Mouse (Mus musculus): ENCODE measurements around the gene Tox3.

The Tox3 gene

GRCm38 (mm10) chr8:90348178-90348925 lies at the start of gene Tox3:
Gene Tox3, minus strand, starts transcription at chr8:90348343.
- peak; percentile 53 for DNase-seq (ENCODE audit: low read depth, low spot score)

GRCm38 (mm10) chr8:90392643-90393042 lies 44.5 kb upstream of the Tox3 start:
- DNase-seq (ENCODE audit: low read depth, low spot score), result no peak

GRCm38 (mm10) chr8:90391483-90392074 lies 43.4 kb upstream of the Tox3 start:
- no peak for DNase-seq (ENCODE audit: low read depth, low spot score)

GRCm38 (mm10) chr8:90390827-90391226 lies 42.7 kb upstream of the Tox3 start:
- no peak for DNase-seq (ENCODE audit: low read depth, low spot score)

- no peak for DNase-seq (ENCODE audit: low read depth, low spot score)
Observed at GRCm38 (mm10) chr8:90379064-90379463, 30.9 kb upstream of the Tox3 start.

GRCm38 (mm10) chr8:90378036-90378435 lies 29.9 kb upstream of the Tox3 start:
- no peak for DNase-seq (ENCODE audit: low read depth, low spot score)

- DNase-seq (ENCODE audit: low read depth, low spot score), result no peak
Observed at GRCm38 (mm10) chr8:90371611-90372222, 23.6 kb upstream of the Tox3 start.

DNA sequence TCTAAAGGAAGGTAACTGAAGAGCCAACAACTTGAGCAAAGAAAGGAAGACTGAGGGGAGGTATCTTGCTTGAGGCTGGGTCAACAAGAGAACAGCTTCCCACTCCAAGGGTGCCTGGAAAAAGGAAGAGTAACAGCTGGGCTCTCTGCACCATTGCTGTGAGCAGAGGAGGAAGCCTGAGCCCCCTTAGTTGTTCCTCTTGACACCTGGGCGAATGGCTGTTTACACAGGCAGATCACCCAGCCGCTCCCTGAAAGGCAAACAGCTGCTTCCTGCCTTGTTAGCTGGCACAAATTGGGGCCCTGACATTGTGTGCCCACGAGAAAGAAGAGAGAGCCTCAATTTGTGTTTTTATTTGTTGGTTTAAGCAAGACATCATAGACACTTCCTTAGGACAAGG lies 21.7 kb upstream of the Tox3 start:
- no peak for DNase-seq (ENCODE audit: low read depth, low spot score)

DNA sequence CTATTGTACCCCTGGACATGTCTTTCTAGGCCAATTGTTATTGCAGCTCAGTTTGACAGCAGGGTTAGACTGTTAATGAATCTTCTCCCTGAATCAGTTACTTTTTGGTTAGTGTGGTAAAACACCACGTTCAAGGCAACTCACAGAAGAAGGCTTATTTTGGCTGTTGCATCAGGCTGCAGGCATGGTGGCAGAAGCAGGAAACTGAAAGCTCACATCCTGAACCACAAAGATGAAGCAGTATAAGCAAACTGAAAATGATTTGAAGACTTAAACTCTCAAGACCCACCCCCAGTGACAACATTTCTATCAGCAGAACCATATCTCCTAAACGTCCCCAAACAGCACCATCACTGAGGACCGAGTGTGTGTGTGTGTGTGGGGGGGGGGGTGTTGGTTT lies 8.6 kb upstream of the Tox3 start:
- DNase-seq (ENCODE audit: low read depth, low spot score), result no peak

GRCm38 (mm10) chr8:90354782-90355181 lies 6.6 kb upstream of the Tox3 start:
- no peak for DNase-seq (ENCODE audit: low read depth, low spot score)

- no peak for DNase-seq (ENCODE audit: low read depth, low spot score)
Observed at GRCm38 (mm10) chr8:90353960-90354540, 5.9 kb upstream of the Tox3 start.

DNA sequence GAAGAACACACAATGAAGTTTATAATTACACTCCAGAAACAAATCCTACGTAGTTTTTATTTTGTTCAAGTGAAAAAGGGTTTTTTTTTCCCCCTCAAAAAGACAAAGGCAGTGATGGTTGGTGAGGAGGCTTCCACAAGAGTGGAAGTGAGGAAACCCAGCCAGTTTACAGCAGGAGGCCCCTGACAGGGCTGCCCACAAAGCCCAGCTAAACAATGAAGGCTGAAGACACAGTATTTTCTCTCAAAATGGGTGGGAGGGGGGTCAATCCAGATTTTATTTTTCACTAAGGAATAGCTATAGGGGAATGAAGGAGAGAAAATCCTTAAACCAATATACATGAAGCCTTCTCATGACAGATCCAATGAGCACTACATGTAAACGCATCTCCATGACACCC lies 5.4 kb upstream of the Tox3 start:
- no peak for DNase-seq (ENCODE audit: low read depth, low spot score)

DNA sequence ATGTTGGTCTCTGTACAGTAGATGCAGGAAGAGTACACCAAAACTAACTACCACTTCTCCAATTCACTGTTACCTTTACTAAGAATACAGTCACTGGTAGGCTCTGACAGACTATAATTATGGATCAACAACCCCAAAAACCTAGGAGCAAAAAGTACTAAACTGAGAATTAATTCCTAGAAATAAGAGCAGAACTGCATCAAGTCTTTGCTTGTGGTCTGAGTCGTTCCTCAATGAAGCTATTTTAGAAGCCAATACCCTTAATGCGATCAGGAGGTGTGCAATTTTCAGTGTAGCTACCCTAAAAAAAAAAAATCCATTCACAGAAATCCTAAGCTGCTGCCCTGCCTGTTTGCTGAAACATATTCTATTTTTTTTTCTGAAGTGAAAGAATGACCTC lies 4.8 kb upstream of the Tox3 start:
- no peak for DNase-seq (ENCODE audit: low read depth, low spot score)

GRCm38 (mm10) chr8:90349709-90350562 lies 1.8 kb upstream of the Tox3 start:
- peak; percentile 47 for DNase-seq (ENCODE audit: low read depth, low spot score)

GRCm38 (mm10) chr8:90348926-90349683 lies 962 bp upstream of the Tox3 start:
- DNase-seq (ENCODE audit: low read depth, low spot score), result peak; percentile 46

DNA sequence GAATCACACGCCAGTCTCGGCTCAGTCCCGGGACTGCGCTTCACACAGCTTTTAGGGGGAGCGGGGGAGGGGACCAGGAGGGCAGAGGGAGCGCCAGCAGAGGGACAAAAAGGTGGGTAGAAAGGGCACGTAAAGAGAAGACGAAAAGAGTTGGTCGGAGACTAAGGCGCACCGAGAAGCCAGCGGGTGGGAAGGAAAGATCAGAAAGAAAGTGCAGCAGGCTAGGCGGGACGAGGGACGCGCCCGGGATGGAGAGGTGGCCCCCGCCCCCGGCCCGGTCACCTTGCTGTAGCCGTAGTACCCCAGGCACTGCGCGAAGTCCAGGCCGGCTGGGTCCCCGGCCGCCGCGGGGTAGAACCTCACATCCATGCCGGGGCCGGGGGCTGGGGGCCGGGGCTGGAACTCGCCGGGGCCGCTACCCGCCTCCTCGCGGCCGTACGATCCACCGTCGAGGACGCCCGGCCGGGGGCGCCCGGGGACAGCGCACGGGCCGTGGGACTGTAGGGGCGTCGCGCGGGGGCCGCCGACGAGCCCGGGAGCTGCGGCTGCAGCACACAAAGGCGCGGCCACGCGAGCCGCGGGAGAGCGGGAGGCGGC lies 464 bp downstream of the Tox3 start:
- DNase-seq (ENCODE audit: low read depth, low spot score), result peak; percentile 35

GRCm38 (mm10) chr8:90346880-90347535 lies 1.1 kb downstream of the Tox3 start:
- peak; percentile 6 for DNase-seq (ENCODE audit: low read depth, low spot score)

DNA sequence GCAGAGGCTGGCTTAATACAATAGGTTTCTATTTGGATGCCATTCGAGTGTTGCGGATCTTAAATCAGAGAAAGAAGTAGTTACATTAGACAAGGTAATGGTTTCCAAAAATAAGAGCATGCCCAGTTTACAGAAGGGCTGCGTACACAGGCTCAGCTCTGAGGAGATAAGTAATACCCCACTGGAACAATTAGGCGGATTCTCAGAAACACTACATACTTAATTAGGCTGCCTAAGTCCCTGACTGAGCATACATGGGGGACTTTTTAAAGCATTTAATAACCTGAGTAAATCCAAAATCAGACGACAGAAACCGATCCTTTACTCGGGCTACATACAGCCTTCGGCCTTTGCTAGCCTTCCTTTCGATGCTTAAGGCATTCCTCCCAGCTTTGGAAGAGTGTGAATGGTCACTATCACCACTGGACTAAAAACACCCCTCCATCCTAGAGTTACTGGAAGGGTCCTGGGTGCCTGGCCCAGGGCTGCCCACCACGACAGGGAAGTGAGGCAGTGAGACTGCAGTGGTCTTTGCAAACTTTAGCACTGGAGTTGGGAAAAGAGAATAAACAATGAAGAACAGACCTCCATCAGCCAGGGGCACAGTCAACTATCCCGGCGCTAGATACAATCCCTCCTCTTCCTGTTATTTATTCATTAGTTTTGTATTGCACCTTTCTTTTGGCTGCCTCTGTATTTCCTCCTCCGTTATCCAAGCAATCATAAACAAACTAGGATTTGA lies 1.8 kb downstream of the Tox3 start:
- DNase-seq (ENCODE audit: low read depth, low spot score), result no peak

All from ZHBTc4 (cell line).